Mouse (Mus musculus): ENCODE measurements around the gene Myh3. TPM values are rescaled to one million over a fixed set of nuclear protein-coding genes. Genes with fewer than 3 reads are reported as not detected.

Myh3 gene
- polyA plus RNA-seq, 1 experiment from 2014 or later = 0.45 TPM

DNA sequence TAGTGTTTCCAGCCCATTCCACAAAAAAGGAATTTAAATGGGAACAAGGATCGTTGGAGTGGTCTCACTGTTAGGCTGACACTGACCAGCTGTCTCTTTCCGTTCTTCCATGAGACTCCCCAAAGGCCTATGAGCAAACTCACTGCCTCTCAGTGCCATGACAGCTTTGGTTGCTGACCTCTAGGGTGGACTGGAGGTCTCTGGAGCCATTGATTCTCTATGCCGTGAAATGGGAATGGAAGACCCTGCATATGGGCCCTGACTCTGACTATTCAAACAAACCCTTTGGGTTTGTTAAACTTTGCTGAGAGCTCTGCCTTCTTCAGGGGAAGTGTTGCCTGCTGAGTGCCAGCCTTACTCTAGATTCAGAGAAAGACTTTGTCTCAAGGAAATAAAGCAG is 10.4 kb upstream of the Myh3 start:
- H3K36me3 ChIP-seq (ENCODE audit: control insufficient read depth, insufficient read depth, low read length) = peaks cover 37% of the 10 kb centered on the region
- no peak overlapping the region for H3K27ac ChIP-seq (ENCODE audit: low read depth, low read length)
- no peak overlapping the region for H3K4me2 ChIP-seq (replicated peaks; ENCODE audit: low read depth, low read length)
- H3K9ac ChIP-seq (ENCODE audit: low read depth, low read length) = no peak overlapping the region
- no peaks in the 10 kb centered on the region for H3K27me3 ChIP-seq (ENCODE audit: control insufficient read depth, insufficient read depth, low read length)
- no peak for ATAC-seq (ENCODE audit: low FRiP score, low TSS enrichment)
- WGBS = 89% methylated on average over 3 of the region's 3 CpGs
- no peak overlapping the region for H3K4me3 ChIP-seq (ENCODE audit: low read length)
- no peaks in the 10 kb centered on the region for H3K4me1 ChIP-seq (ENCODE audit: control insufficient read depth, insufficient read depth, low read length)
- H3K9me3 ChIP-seq (ENCODE audit: control insufficient read depth, low read length) = no peaks in the 10 kb centered on the region

- Histone ChIP-seq H3K9me3 (ENCODE audit: control insufficient read depth, low read length) (no peaks in the 10 kb centered on the region), H3K4me3 (ENCODE audit: low read length) (no peak overlapping the region), H3K27ac (ENCODE audit: low read depth, low read length) (no peak overlapping the region), H3K9ac (ENCODE audit: low read depth, low read length) (no peak overlapping the region), H3K4me1 (ENCODE audit: control insufficient read depth, insufficient read depth, low read length) (no peaks in the 10 kb centered on the region), H3K27me3 (ENCODE audit: control insufficient read depth, insufficient read depth, low read length) (no peaks in the 10 kb centered on the region), H3K4me2 (replicated peaks; ENCODE audit: low read depth, low read length) (no peak overlapping the region), H3K36me3 (ENCODE audit: control insufficient read depth, insufficient read depth, low read length) (no peaks in the 10 kb centered on the region)
- 66% methylated on average over 15 of the region's 15 CpGs for WGBS
- ATAC-seq (ENCODE audit: low FRiP score, low TSS enrichment) = no peak
Observed at GRCm38 (mm10) chr11:67072615-67073130, 5.4 kb upstream of the Myh3 start.

DNA sequence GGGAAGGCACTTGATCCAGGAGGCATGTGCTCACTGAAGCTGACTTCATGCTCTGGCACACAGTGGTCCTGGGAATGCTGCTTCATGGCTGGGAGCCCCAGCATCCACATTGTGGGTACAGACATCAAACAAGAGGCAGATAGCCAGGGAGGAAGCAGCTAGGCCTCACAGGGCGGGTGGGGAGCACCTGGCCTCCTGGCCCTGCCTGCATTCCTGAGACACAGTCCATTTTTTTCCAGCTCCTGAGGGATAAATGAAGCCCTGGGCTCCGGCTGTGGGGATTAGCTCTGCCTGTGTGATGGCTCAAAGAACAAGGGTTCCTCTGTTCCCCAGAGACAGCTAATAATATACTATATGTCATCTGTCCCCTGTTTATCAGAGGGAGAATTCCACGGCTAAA is 3.1 kb upstream of the Myh3 start:
- H3K36me3 ChIP-seq (ENCODE audit: control insufficient read depth, insufficient read depth, low read length) = no peaks in the 10 kb centered on the region
- H3K4me1 ChIP-seq (ENCODE audit: control insufficient read depth, insufficient read depth, low read length) = no peaks in the 10 kb centered on the region
- H3K4me3 ChIP-seq (ENCODE audit: low read length) = no peak overlapping the region
- no peak overlapping the region for H3K4me2 ChIP-seq (replicated peaks; ENCODE audit: low read depth, low read length)
- H3K27ac ChIP-seq (ENCODE audit: low read depth, low read length) = no peak overlapping the region
- 39% methylated on average over 3 of the region's 3 CpGs for WGBS
- ATAC-seq (ENCODE audit: low FRiP score, low TSS enrichment) = 0 out of 2 replicates have a peak, but pooled peaks have one; percentile 52
- no peaks in the 10 kb centered on the region for H3K27me3 ChIP-seq (ENCODE audit: control insufficient read depth, insufficient read depth, low read length)
- H3K9ac ChIP-seq (ENCODE audit: low read depth, low read length) = no peak overlapping the region
- no peaks in the 10 kb centered on the region for H3K9me3 ChIP-seq (ENCODE audit: control insufficient read depth, low read length)

GRCm38 (mm10) chr11:67076781-67077180 is 1.3 kb upstream of the Myh3 start:
- Histone ChIP-seq H3K4me3 (ENCODE audit: low read length) (no peak overlapping the region), H3K4me2 (replicated peaks; ENCODE audit: low read depth, low read length) (no peak overlapping the region), H3K27me3 (ENCODE audit: control insufficient read depth, insufficient read depth, low read length) (no peaks in the 10 kb centered on the region), H3K27ac (ENCODE audit: low read depth, low read length) (no peak overlapping the region), H3K9me3 (ENCODE audit: control insufficient read depth, low read length) (no peaks in the 10 kb centered on the region), H3K9ac (ENCODE audit: low read depth, low read length) (no peak overlapping the region), H3K36me3 (ENCODE audit: control insufficient read depth, insufficient read depth, low read length) (no peaks in the 10 kb centered on the region), H3K4me1 (ENCODE audit: control insufficient read depth, insufficient read depth, low read length) (no peaks in the 10 kb centered on the region)
- 88% methylated on average over 5 of the region's 5 CpGs for WGBS
- no peak for ATAC-seq (ENCODE audit: low FRiP score, low TSS enrichment)

GRCm38 (mm10) chr11:67077435-67077834 is 665 bp upstream of the Myh3 start:
- no peak for ATAC-seq (ENCODE audit: low FRiP score, low TSS enrichment)
- H3K9me3 ChIP-seq (ENCODE audit: control insufficient read depth, low read length) = no peaks in the 10 kb centered on the region
- no peaks in the 10 kb centered on the region for H3K36me3 ChIP-seq (ENCODE audit: control insufficient read depth, insufficient read depth, low read length)
- no peak overlapping the region for H3K4me3 ChIP-seq (ENCODE audit: low read length)
- H3K27me3 ChIP-seq (ENCODE audit: control insufficient read depth, insufficient read depth, low read length) = no peaks in the 10 kb centered on the region
- 62% methylated on average over 3 of the region's 3 CpGs for WGBS
- H3K27ac ChIP-seq (ENCODE audit: low read depth, low read length) = no peak overlapping the region
- no peak overlapping the region for H3K9ac ChIP-seq (ENCODE audit: low read depth, low read length)
- H3K4me2 ChIP-seq (replicated peaks; ENCODE audit: low read depth, low read length) = no peak overlapping the region
- no peaks in the 10 kb centered on the region for H3K4me1 ChIP-seq (ENCODE audit: control insufficient read depth, insufficient read depth, low read length)

DNA sequence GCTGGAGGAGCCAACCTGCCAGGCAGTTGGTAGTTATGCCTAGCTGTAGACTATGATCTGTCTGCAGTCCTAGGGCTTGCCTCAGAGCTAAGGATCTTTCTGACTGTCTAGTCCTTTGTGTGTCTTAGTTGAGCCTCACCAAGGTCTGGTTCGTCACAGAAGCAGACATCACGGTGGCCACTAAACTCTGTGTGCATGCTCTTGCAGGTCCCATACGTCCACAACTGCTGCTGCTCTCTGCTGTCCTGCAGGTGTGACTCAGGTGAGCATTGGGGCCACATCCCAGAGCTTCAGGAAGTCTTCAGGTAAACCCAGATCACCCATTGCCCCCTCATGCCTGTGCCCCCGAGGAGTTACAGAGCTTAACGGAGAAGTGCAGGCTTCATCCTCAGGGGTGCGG is 788 bp downstream of the Myh3 start:
- WGBS = 88% methylated on average over 6 of the region's 6 CpGs
- no peaks in the 10 kb centered on the region; the same call in 1 of the 2 replicates for H3K27me3 ChIP-seq (ENCODE audit: control insufficient read depth, insufficient read depth, low read length)
- no peak overlapping the region for H3K4me2 ChIP-seq (replicated peaks; ENCODE audit: low read depth, low read length)
- H3K9ac ChIP-seq (ENCODE audit: low read depth, low read length) = no peak overlapping the region
- ATAC-seq (ENCODE audit: low FRiP score, low TSS enrichment) = no peak
- no peaks in the 10 kb centered on the region for H3K4me1 ChIP-seq (ENCODE audit: control insufficient read depth, insufficient read depth, low read length)
- H3K4me3 ChIP-seq (ENCODE audit: low read length) = no peak overlapping the region
- H3K36me3 ChIP-seq (ENCODE audit: control insufficient read depth, insufficient read depth, low read length) = no peaks in the 10 kb centered on the region
- no peak overlapping the region for H3K27ac ChIP-seq (ENCODE audit: low read depth, low read length)
- H3K9me3 ChIP-seq (ENCODE audit: control insufficient read depth, low read length) = no peaks in the 10 kb centered on the region

- ATAC-seq (ENCODE audit: low FRiP score, low TSS enrichment) = no peak
- Histone ChIP-seq H3K27me3 (ENCODE audit: control insufficient read depth, insufficient read depth, low read length) (peaks cover 5% of the 10 kb centered on the region), H3K27ac (ENCODE audit: low read depth, low read length) (no peak overlapping the region), H3K4me1 (ENCODE audit: control insufficient read depth, insufficient read depth, low read length) (no peaks in the 10 kb centered on the region), H3K36me3 (ENCODE audit: control insufficient read depth, insufficient read depth, low read length) (no peaks in the 10 kb centered on the region), H3K9me3 (ENCODE audit: control insufficient read depth, low read length) (no peaks in the 10 kb centered on the region), H3K4me2 (replicated peaks; ENCODE audit: low read depth, low read length) (no peak overlapping the region), H3K9ac (ENCODE audit: low read depth, low read length) (no peak overlapping the region), H3K4me3 (ENCODE audit: low read length) (no peak overlapping the region)
- 76% methylated on average over 11 of the region's 11 CpGs for WGBS
Observed at GRCm38 (mm10) chr11:67079740-67080139, 1.6 kb downstream of the Myh3 start.

- Histone ChIP-seq H3K4me1 (ENCODE audit: control insufficient read depth, insufficient read depth, low read length) (no peaks in the 10 kb centered on the region), H3K27me3 (ENCODE audit: control insufficient read depth, insufficient read depth, low read length) (peaks cover 10% of the 10 kb centered on the region), H3K27ac (ENCODE audit: low read depth, low read length) (no peak overlapping the region), H3K9ac (ENCODE audit: low read depth, low read length) (no peak overlapping the region), H3K36me3 (ENCODE audit: control insufficient read depth, insufficient read depth, low read length) (no peaks in the 10 kb centered on the region), H3K9me3 (ENCODE audit: control insufficient read depth, low read length) (no peaks in the 10 kb centered on the region), H3K4me3 (ENCODE audit: low read length) (no peak overlapping the region), H3K4me2 (replicated peaks; ENCODE audit: low read depth, low read length) (no peak overlapping the region)
- peak; percentile 29 for ATAC-seq (ENCODE audit: low FRiP score, low TSS enrichment)
- 6% methylated on average over 3 of the region's 3 CpGs for WGBS
Observed at GRCm38 (mm10) chr11:67080168-67080567, 2.1 kb downstream of the Myh3 start.

GRCm38 (mm10) chr11:67081125-67081649 is 3.1 kb downstream of the Myh3 start:
- Histone ChIP-seq H3K4me2 (replicated peaks; ENCODE audit: low read depth, low read length) (no peak overlapping the region), H3K9me3 (ENCODE audit: control insufficient read depth, low read length) (no peaks in the 10 kb centered on the region), H3K4me1 (ENCODE audit: control insufficient read depth, insufficient read depth, low read length) (no peaks in the 10 kb centered on the region), H3K9ac (ENCODE audit: low read depth, low read length) (no peak overlapping the region), H3K27ac (ENCODE audit: low read depth, low read length) (no peak overlapping the region), H3K27me3 (ENCODE audit: control insufficient read depth, insufficient read depth, low read length) (peaks cover 11% of the 10 kb centered on the region), H3K4me3 (ENCODE audit: low read length) (no peak overlapping the region), H3K36me3 (ENCODE audit: control insufficient read depth, insufficient read depth, low read length) (no peaks in the 10 kb centered on the region)
- peak; percentile 93 for ATAC-seq (ENCODE audit: low FRiP score, low TSS enrichment)
- 3% methylated on average over 11 of the region's 11 CpGs for WGBS

Data from kidney, embryonic 14.5 days (tissue).